Mouse (Mus musculus): ENCODE data around the gene Safb2.

GRCm38 (mm10) chr17:56546576-56546975 lies 37.8 kb downstream of the Safb2 start:
- TF ChIP-seq POLR2A (IDR thresholded peaks at IDR 0.05; ENCODE audit: borderline replicate concordance, control insufficient read depth, low read depth, low read length) (no peak), CTCF (IDR thresholded peaks at IDR 0.05; ENCODE audit: control insufficient read depth, insufficient read depth, low read length) (no peak)

Data from bone marrow, adult 2 months (tissue).